Mouse (Mus musculus): ENCODE data around the gene Scnn1b. TPM values are rescaled to one million over a fixed set of nuclear protein-coding genes. Genes with fewer than 3 reads are reported as not detected.

The Scnn1b gene
- total and polyA plus RNA-seq, 3 experiments: not detected

DNA sequence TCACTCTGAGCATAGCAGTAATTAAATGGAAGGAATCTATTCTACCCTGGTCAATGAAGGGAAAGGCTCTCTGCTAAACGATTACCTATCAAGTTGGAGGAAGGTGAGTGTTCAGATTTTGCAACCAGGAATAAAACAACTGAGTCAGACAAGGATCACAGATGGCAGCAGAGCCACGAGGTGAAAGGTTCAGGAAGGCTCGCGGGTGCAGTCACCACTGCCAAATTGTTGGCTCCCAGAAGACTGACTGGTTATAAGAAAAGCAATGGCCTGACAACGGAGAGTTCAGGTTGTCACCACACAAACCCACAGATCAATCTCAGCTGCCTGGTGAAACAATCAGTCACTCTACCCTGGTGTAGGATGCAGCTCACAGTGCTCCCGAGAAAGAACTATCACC is 18.9 kb upstream of the Scnn1b start:
- H3K4me3 ChIP-seq (ENCODE audit: control insufficient read depth in 1 of 2, insufficient read depth in 1 of 2, low read depth in 2 of 2, low read length in 2 of 2): no peak overlapping the region

DNA sequence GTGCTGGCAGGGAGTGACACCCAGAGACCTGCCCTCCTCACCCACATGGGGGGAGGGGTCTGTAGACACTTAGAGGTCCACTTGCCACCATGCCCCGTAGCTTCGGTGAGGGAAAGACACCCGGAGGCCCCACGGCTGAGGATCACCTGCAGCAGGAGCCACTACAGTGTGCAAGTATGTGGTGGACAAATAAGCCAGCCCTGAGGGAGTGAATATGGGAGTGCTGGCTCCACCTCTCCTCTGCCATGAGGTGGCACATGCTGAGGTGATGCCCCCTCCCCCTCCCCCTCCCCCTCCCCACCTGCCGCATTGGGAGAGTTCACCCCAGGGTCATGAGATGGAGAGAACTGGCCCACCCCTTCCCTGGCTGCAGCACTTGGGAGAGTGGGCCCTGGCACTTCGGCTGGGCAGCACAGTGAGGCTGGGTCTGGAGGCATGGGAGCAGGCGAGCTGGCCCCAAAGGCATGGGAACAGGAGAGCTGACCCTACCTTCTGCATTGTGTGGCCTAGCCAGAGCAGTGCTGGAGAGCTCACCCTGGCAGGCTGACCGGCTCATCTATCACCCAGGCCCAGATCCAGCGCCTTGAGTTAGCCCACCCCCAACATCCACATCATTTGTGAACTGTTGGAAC is 16.2 kb upstream of the Scnn1b start:
- no peaks in the 10 kb centered on the region for H3K79me2 ChIP-seq (ENCODE audit: control insufficient read depth, insufficient read depth, low read length, poor library complexity)
- H3K27me3 ChIP-seq (ENCODE audit: control insufficient read depth in 1 of 2, insufficient read depth in 2 of 2, low read length in 2 of 2): no peaks in the 10 kb centered on the region
- H3K36me3 ChIP-seq (ENCODE audit: control insufficient read depth in 1 of 2, insufficient read depth in 2 of 2, low read length in 2 of 2): no peaks in the 10 kb centered on the region
- H3K27ac ChIP-seq (ENCODE audit: control insufficient read depth, low read depth, low read length): no peak overlapping the region
- no peaks in the 10 kb centered on the region for H3K4me1 ChIP-seq (ENCODE audit: control insufficient read depth in 1 of 2, insufficient read depth in 2 of 2, low read length in 2 of 2)
- no peak for TF ChIP-seq HCFC1 (IDR thresholded peaks at IDR 0.05; ENCODE audit: low read depth, low read length)
- no peak for TF ChIP-seq POLR2AphosphoS2 (IDR thresholded peaks at IDR 0.05; ENCODE audit: low read length)
- no peak for TF ChIP-seq CHD2 (IDR thresholded peaks at IDR 0.05; ENCODE audit: low read length)
- no peak for TF ChIP-seq JUND (IDR thresholded peaks at IDR 0.05; ENCODE audit: low read depth, low read length)
- no peak for TF ChIP-seq MAX (IDR thresholded peaks at IDR 0.05; ENCODE audit: low read length)
- no peak for TF ChIP-seq SIN3A (IDR thresholded peaks at IDR 0.05; ENCODE audit: low read length)
- no peaks in the 10 kb centered on the region for H3K9me3 ChIP-seq (replicated peaks; ENCODE audit: insufficient read depth, low read length)
- H3K4me3 ChIP-seq (ENCODE audit: control insufficient read depth in 1 of 2, insufficient read depth in 1 of 2, low read depth in 2 of 2, low read length in 2 of 2): no peak overlapping the region
- no peak for DNase-seq (ENCODE audit: low read depth, low spot score)
- no peak overlapping the region for H3K9ac ChIP-seq (ENCODE audit: control insufficient read depth, low read depth, low read length, poor library complexity, severe bottlenecking)

More for the DNA sequence above, 18.9 kb upstream of the Scnn1b start:
- no peaks in the 10 kb centered on the region for H3K9me3 ChIP-seq (replicated peaks; ENCODE audit: insufficient read depth, low read length)
- no peak for DNase-seq (ENCODE audit: low read depth, low spot score)
- no peak overlapping the region for H3K27ac ChIP-seq (ENCODE audit: control insufficient read depth, low read depth, low read length)
- H3K79me2 ChIP-seq (ENCODE audit: control insufficient read depth, insufficient read depth, low read length, poor library complexity): no peaks in the 10 kb centered on the region
- H3K4me1 ChIP-seq (ENCODE audit: control insufficient read depth in 1 of 2, insufficient read depth in 2 of 2, low read length in 2 of 2): no peaks in the 10 kb centered on the region
- TF ChIP-seq MYC (IDR thresholded peaks at IDR 0.05; ENCODE audit: low read depth, low read length) (no peak), SIN3A (IDR thresholded peaks at IDR 0.05; ENCODE audit: low read length) (no peak), SMC3 (IDR thresholded peaks at IDR 0.05; ENCODE audit: low read depth, low read length) (no peak), MAFK (IDR thresholded peaks at IDR 0.05; ENCODE audit: borderline replicate concordance, low read depth, low read length) (no peak), MYB (IDR thresholded peaks at IDR 0.05; ENCODE audit: low read depth, low read length) (no peak), POLR2AphosphoS5 (IDR thresholded peaks at IDR 0.05; ENCODE audit: borderline replicate concordance, low read depth, low read length) (no peak), KAT2A (conservative IDR thresholded peaks at IDR 0.05; ENCODE audit: low read depth, low read length) (no peak), TCF12 (IDR thresholded peaks at IDR 0.05; ENCODE audit: low read depth, low read length) (no peak), ELF1 (IDR thresholded peaks at IDR 0.05; ENCODE audit: low read depth, low read length) (no peak), MXI1 (IDR thresholded peaks at IDR 0.05; ENCODE audit: low read depth, low read length) (no peak), NELFE (IDR thresholded peaks at IDR 0.05; ENCODE audit: low read depth, low read length) (no peak), TAL1 (IDR thresholded peaks at IDR 0.05; ENCODE audit: low read length) (no peak), MAX (IDR thresholded peaks at IDR 0.05; ENCODE audit: low read length) (no peak), E2F4 (IDR thresholded peaks at IDR 0.05; ENCODE audit: borderline replicate concordance, low read depth, low read length) (no peak), EP300 (IDR thresholded peaks at IDR 0.05; ENCODE audit: low read depth in 1 of 2, low read length in 2 of 2) (no peak), POLR2AphosphoS2 (IDR thresholded peaks at IDR 0.05; ENCODE audit: low read length) (no peak), ZMIZ1 (IDR thresholded peaks at IDR 0.05; ENCODE audit: low read depth, low read length) (no peak), ETS1 (IDR thresholded peaks at IDR 0.05; ENCODE audit: low read depth, low read length) (no peak)
- no peaks in the 10 kb centered on the region for H3K36me3 ChIP-seq (ENCODE audit: control insufficient read depth in 1 of 2, insufficient read depth in 2 of 2, low read length in 2 of 2)
- H3K9ac ChIP-seq (ENCODE audit: control insufficient read depth, low read depth, low read length, poor library complexity, severe bottlenecking): no peak overlapping the region
- H3K27me3 ChIP-seq (ENCODE audit: control insufficient read depth in 1 of 2, insufficient read depth in 2 of 2, low read length in 2 of 2): no peaks in the 10 kb centered on the region
